In genomic region chr4:117019206-117020134, GRCm38 (mm10) we compare ENCODE assay signal across 8 mouse cellular contexts. TPM values are rescaled to one million over a fixed set of nuclear protein-coding genes. Genes with fewer than 3 reads are reported as not detected.
DNase-seq lines count a peak whose midpoint lies in the region; ATAC-seq and TF ChIP-seq lines count a peak whose summit lies in the region.

TSS of gene Eif2b3 (plus strand) at chr4:117019402.

- under 1% methylated on average over 61 of the region's 61 CpGs for WGBS in bone marrow, adult 2 months
- WGBS in embryonic facial prominence, embryonic 15.5 days = under 1% methylated on average over 61 of the region's 61 CpGs
- WGBS in kidney, embryonic 15.5 days = under 1% methylated on average over 61 of the region's 61 CpGs

- peak; percentile 75 for TF ChIP-seq POLR2A in bone marrow, adult 2 months (IDR thresholded peaks at IDR 0.05; ENCODE audit: borderline replicate concordance, control insufficient read depth, low read depth, low read length)

- H3K27ac ChIP-seq in bone marrow, adult 2 months (ENCODE audit: control insufficient read depth, insufficient read depth, low read depth, low read length, poor library complexity) = peak within 1 kb of the TSS; percentile 34; the same call in 1 of the 2 replicates
- H3K27ac ChIP-seq in embryonic facial prominence, embryonic 15.5 days (replicated peaks) = peak within 1 kb of the TSS; percentile 65; the same call in 1 of the 2 replicates
- H3K27ac ChIP-seq in kidney, embryonic 15.5 days = peak within 1 kb of the TSS; percentile 66; the same call in 1 of the 2 replicates

- no peaks in the 10 kb centered on the region for H3K9me3 ChIP-seq in embryonic facial prominence, embryonic 15.5 days (replicated peaks)
- no peaks in the 10 kb centered on the region for H3K9me3 ChIP-seq in kidney, embryonic 15.5 days (replicated peaks)

- H3K9ac ChIP-seq in embryonic facial prominence, embryonic 15.5 days = peak within 1 kb of the TSS; percentile 87
- H3K9ac ChIP-seq in kidney, embryonic 15.5 days = peak within 1 kb of the TSS; percentile 83

- peaks cover 18% of the 10 kb centered on the region for H3K36me3 ChIP-seq in embryonic facial prominence, embryonic 15.5 days
- peaks cover 20% of the 10 kb centered on the region for H3K36me3 ChIP-seq in kidney, embryonic 15.5 days

- ATAC-seq in embryonic facial prominence, embryonic 15.5 days (ENCODE audit: insufficient number of reproducible peaks, low FRiP score, low TSS enrichment, low read depth) = peak; percentile 90
- ATAC-seq in kidney, embryonic 15.5 days (replicated peaks; ENCODE audit: low FRiP score) = peak; percentile 96
- peak; percentile 98 for ATAC-seq in monocyte, adult 5-6 weeks (replicated peaks; ENCODE audit: insufficient number of reproducible peaks, low FRiP score, low TSS enrichment, poor library complexity, severe bottlenecking)

- H3K4me1 ChIP-seq in bone marrow, adult 2 months (ENCODE audit: control insufficient read depth, insufficient read depth, low read length) = no peaks in the 10 kb centered on the region; the same call in 1 of the 2 replicates
- H3K4me1 ChIP-seq in embryonic facial prominence, embryonic 15.5 days = peaks cover 8% of the 10 kb centered on the region
- H3K4me1 ChIP-seq in kidney, embryonic 15.5 days = peaks cover 13% of the 10 kb centered on the region

- no peak for TF ChIP-seq CTCF in bone marrow, adult 2 months (IDR thresholded peaks at IDR 0.05; ENCODE audit: control insufficient read depth, insufficient read depth, low read length)

- no peaks in the 10 kb centered on the region for H3K27me3 ChIP-seq in embryonic facial prominence, embryonic 15.5 days
- no peaks in the 10 kb centered on the region for H3K27me3 ChIP-seq in kidney, embryonic 15.5 days

- H3K4me2 ChIP-seq in embryonic facial prominence, embryonic 15.5 days (replicated peaks) = peak within 1 kb of the TSS; percentile 69
- peak within 1 kb of the TSS; percentile 73 for H3K4me2 ChIP-seq in kidney, embryonic 15.5 days

- peak within 1 kb of the TSS; percentile 87 for H3K4me3 ChIP-seq in bone marrow, adult 2 months (replicated peaks; ENCODE audit: control insufficient read depth, low read depth, low read length)
- H3K4me3 ChIP-seq in embryonic facial prominence, embryonic 15.5 days (replicated peaks) = peak within 1 kb of the TSS; percentile 94
- H3K4me3 ChIP-seq in kidney, embryonic 15.5 days (replicated peaks) = peak within 1 kb of the TSS; percentile 89

- DNase-seq in 416B (ENCODE audit: low read depth) = peak; percentile 92
- peak; percentile 85 to 89 for DNase-seq in heart, adult 9 months (ENCODE audit: low spot score in 2 of 2)
- peak; percentile 95 for DNase-seq in liver
- DNase-seq in spleen, postnatal 4 days (ENCODE audit: low spot score in 2 of 2) = peak; percentile 89 to 95

RNA-seq across cellular contexts. Expression of gene Eif2b3, which starts in this region (rescaled TPM):
- polyA plus RNA-seq in bone marrow, adult 2 months (2011; ENCODE audit: insufficient read depth, insufficient read length, low replicate concordance, missing spikeins) = 13.1 and 23.4 TPM in 2 replicates
- 40.4 and 41.3 TPM in 2 replicates for polyA plus RNA-seq in embryonic facial prominence, embryonic 15.5 days (2015; fragmentation: Nextera tagmentation; extraction: Ambion mirVana)
- 44.6 and 49.6 TPM in 2 replicates for polyA plus RNA-seq in kidney, embryonic 15.5 days (2015; fragmentation: Nextera tagmentation; extraction: Ambion mirVana)
- total RNA-seq in monocyte, adult 5-6 weeks (2017) = 12.4 to 16.2 TPM (median 13.1 TPM) in 3 replicates

Comparison
In these comparisons a context has a peak if more than half of its experiments do, and no peak if none do; other contexts are left out.
1. Peak in every context shown above with its lines: DNase-seq, ATAC-seq, H3K4me3 ChIP-seq and H3K27ac ChIP-seq.